Mouse (Mus musculus) cerebellum, adult (tissue): ENCODE measurements at regions not wholly inside any gene's neighbourhood (a gene's known extent, or its start where the extent isn't known, plus 50 kb on each side); places are given as distances from the start of the nearest gene placed in this dataset.
A peak's percentile ranks its signal among the peaks of the same experiment; 100 is the strongest.
"Not testable (repeated sequence)": the region's sequence is repeated elsewhere in the genome, so short reads cannot be mapped to it uniquely, and the experiment has no call there.

Source experiments
- ATAC-seq: cut with Nextera tagmentation; 2 replicates; pipeline ENCODE4 v1.9.2; 2017; ENCODE audit warnings: mild to moderate bottlenecking, moderate library complexity, mixed read lengths; ENCODE audit not compliant: insufficient number of reproducible peaks, low FRiP score, low TSS enrichment

DNA sequence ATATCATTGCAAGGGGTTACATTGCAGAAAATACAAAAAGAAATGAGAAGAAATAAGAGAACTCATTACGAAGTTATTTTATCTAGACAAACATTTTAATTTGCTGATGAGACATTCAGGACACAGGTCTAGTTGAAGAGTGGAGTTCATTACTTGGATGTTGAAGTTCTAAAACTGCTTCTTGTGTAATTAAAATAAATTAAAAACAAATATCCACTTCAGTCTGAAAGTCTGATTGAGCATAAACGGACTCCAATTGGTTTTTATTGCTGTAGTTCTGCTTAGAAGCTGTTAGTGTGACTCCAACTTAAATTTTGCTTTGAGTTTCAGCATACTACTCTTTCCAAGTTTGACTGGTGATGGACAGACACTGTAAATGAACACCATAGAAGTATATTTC lies 238.3 kb downstream of the Mef2c start:
- ATAC-seq = no peak

DNA sequence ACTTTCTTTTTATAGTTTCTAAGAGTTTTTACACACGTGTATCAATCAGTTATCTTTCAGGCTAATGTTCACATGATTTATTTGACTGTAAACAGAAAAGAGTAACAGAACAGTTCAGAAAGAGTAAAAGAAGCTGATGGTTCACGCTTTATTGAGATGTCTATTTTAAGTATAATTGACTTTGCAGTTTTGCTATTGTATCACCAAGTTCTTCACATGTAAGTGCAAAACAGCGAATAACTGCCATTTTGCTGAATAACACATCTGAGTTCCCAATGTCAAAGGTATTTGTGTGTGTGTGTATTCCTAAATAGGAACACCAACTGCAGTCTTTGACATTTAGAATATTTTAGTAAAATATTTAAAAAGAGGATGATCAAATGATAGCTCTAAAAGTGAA lies 238.7 kb downstream of the Mef2c start:
- ATAC-seq = no peak

DNA sequence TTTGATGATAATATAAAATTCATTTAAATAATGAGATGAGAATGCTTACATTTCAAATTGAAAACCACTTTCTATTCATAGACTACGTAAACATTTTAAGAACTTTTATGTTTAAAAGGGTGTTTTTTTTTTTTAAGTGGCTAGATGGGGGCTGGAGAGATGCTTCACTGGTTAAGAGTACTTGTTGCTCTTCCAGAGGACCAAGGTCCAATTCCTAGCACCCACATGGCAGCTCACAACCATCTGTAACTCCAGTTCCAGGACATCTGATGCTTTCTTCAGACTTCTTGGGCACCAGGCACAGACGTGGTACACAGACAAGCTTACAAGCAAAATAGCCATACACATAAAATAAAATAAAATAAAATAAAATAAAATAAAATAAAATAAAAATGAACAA lies 239.5 kb downstream of the Mef2c start:
- ATAC-seq = no peak

DNA sequence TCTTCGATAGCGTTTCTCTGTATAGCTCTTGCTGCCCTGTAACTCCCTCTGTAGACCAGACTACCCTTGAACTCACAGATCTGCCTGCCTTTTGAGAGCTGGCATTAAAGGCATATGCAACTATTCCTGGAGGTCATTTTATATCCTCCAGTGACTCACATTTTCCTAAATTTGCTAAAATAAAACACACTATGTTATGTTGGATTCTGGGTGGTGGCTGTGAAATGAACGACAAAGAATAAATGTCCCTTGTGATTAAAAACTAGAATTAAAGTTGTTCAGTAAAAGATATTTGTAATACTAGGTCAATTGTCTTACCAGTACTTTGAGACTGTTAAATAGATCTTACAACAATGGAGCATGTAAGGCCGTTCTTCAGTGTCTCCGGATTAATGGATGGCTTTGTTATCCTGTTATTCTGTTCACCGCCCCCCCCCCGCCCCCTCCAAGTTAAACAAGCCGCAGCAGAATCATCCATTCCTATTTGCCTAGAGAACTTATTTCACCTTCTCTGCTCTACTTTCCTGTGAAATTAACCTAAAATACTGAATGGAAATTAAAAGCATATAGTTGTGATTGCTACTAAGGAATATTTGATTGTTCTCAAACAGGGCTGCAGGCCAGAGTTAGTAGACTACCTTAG lies 240.4 kb downstream of the Mef2c start:
- ATAC-seq = no peak

DNA sequence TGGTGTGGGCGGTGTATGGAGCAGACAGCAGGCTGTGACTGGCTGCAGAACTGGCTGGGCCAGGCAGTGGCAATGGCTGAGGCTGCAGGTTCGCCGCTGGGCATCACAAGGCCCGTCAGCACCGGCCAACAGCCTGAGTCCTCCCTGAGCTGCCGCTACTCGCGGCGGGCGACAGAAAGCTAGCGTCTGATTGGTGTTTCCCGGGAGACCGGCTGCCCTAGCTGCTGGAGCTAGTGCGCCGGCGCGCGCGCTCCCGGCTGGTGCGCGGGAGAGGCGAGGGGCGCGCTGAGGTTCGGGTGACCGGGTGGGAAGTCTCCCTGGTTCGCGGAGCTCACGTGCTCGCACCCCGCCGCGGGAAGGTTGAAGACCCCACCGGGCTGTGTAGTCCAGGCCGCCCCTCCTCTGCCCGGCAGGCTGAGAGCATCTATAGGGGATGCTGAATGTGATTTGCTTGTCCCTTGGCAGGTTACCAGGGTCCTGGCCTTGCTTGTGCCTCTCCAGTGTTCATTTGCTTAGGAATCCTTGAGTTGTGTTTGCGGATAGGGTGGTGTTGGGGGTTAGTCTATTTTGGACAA lies 241.2 kb downstream of the Mef2c start:
- peak; percentile 99 for ATAC-seq

DNA sequence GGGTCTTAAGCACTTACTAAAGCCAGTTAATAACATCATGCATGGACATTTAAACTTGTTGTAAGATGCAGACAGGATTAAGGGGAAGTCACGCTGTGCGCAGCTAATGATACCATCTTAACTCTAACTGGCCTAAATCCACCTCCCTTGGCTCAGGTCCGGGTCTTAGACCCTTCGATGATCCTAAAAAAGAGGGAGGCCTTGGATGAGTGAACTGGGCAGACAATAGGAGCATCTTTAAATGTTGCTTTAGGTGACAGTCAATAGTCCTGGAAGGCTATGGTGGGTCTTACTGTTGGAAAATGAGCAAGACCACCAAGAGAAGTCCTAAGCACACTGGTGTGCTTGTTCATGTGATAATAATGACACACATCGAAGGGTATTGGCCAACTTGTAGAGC lies 242.1 kb downstream of the Mef2c start:
- ATAC-seq = no peak

DNA sequence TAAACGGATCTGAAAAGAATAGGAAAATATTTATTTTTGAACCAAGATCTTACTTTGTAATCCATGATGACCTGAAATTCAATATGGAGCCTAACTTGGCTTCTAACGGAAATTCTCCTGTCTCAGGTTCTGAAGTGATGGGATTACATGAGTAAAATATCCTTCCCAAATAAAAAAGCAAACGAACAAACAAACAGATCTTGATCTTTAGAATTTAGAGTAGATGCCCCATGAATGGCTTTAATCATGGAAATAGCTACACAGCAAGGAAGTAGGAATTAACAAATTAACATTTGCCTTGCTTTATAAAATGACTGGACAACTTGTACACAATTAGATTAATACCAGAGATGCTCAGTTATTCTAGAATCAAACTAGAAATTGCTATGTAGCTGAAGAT lies 243.8 kb downstream of the Mef2c start:
- ATAC-seq = no peak

DNA sequence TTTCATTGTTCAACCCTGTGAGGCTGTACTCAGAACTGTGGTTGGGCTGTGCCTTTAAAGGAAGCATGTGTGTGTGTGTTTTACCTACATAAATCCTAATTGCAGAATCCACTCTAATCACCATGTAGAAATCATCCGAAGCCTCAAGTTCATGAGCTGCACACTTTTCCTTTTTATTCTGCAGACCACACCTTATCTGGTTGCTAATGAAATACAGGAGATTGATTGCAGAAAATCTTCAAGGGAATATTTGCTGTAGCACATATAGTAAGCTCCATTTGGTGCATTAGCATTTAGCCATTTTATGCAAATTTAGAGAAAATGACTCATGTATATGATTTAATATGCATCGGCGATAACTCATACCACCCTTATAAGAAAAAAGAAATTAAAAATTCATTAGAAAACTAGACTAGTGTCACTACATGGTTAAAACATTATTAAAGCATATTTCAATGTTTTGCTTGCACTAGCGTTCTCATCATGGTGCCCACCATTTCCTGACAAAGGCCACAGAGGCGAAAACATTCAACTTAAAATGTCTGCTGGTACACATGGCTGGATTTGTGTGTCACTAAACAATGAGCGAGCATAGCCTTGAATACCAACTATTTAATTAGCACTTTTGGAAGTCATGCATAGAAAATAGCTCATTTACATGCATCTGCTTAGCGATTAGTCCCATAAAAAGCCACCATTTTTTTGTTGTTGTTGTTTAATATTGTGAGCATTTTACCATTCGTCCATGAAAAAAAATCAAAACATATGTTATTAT lies 245.7 kb downstream of the Mef2c start:
- ATAC-seq = no peak

DNA sequence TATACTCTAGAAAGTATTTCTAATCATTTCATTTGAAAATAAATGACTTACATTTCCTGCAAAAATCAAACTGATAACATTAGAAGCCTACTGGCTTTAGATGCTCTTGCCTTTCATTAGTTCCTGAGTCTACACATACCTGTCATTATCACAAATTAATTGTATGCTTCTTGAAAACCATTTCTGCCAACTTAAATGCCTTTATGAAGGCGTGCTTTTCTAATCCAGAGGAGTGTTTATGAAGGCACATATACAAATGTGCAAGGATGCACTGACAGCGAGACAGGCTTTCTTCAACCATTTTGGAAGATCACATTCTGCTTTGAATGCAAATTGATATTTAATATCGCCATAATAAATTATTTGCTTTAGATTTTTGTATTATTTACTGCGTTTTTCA lies 246.6 kb downstream of the Mef2c start:
- ATAC-seq = no peak

DNA sequence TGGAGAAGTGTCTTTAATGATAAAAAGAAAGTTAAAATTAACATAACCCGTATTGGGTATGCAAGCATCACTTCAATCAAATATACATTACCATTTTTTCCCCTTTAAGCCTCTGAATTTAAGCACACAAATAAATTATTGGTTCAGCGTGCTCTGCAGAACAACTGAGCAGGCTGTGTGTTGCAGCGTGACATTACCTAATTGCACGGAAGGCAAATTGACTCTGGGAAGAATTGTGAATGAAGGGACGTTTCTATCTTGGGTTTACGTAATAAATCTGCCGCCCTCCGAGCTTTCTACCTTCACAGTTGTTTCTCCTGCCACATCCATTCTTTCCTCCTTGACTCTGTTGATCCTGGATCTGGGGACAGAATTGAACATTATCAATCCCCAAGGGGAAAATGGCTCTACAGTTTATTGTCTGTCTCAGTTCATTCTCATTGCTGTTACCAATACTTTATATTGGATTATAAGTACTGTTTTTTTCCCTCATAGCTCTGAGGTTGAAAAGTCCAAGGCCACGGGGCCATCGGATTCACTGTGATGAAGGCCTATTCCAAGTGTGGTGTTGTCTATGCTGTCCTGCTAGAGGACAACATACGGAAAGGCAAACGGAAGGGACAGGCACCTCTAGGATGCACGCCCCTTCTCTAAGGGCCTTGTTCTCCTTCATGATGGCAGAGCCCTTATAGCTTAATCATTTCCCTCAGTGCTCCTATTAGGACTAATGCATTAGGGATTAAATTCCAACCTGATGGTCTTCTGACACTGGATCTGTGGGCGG lies 256.7 kb downstream of the Mef2c start:
- ATAC-seq = no peak

DNA sequence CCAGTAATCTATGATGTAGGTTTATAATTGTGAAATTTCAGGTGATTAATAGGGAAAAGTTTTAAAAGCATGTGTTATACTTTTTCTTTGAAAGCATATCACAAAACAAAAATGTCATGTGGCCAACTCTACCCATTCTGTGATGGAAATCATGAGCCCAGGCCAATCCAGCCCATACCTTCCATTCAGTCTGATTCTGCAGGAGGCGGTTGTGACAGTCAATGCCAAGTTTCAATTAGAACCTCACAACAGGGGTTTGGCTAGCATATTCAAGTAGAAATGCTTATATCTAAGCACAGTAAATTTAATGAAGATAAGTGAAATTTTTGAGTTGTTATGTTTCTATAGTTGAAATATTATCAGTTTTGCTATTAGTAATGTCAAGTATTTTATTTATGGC lies 258.6 kb downstream of the Mef2c start:
- no peak for ATAC-seq

DNA sequence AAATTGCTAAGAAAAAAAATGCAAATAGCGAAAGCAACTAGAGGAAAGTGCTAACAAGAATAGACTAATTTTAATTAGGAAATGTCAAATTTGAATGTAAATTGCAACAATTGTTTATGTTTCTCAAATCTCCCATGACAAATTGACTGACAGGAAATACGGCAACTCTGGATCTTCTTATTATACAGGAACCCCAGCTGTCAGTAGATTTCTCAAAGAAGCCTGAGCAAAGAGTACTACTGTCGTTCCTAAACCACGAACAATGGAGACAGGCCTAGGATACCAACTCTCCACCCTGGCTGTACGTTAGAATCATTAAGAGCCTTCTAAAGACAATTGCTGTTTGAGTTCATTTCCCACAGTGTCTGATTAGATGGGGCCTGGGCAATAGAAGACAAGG lies 259.5 kb downstream of the Mef2c start:
- ATAC-seq = not testable (repeated sequence)

DNA sequence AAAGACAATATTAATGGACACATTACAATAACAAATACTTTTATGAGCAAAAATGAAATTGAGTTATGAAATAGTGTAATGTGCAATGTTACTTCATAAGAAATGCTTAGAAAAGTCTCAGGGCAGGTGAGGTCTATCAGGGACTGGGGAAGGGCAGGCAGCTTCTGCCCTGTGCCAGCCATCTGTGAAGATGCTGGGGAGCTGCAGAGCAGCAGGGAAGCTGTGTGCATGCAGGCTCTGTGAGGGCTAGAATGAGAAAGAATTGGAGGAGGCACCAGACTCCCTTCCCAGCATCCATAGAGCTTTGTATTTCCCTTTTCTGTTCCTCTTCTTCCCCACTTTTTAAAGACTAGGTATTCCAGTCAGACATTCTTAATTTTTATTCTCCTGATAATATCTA lies 281.8 kb downstream of the Mef2c start:
- peak; percentile 99 for ATAC-seq

DNA sequence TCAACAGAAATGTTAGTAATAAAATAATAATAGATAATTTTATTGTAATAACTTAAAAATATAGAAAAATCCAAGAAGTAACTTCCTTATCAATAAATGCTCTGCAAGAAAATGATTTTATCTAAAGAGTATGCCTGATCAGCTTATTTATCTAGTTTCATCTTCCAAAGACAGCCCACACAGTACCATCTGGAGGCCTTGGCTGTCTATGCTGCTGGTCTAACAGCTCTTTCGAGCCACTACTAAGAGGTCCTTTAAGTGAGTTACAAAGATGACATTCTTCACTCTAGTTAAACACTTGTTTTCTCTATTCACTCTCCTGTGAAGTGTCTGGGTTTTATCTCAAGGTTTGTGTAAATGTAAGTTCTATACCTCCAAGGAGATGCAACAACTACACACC lies 305.7 kb downstream of the Mef2c start:
- peak; percentile 68; the same call in 1 of the 2 replicates for ATAC-seq

DNA sequence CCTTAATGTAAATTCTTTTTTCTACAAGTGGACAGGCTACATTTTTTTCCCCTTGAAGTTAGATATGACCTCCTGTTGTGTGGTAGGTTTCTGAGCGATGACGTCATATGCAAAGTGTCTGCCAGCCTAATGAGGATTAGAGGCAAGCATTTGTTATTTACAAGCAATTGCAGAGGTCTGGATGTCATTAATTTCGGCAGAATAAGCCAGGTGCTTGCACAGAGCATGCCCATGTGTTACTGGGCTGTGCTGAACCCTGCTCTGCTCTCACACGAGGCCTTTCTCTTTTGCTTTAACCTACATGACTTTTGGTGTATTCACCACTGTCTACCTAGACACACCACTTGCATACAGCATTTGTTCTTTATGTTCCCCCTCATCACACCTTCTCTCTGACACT lies 316.5 kb downstream of the Mef2c start:
- no peak for ATAC-seq

DNA sequence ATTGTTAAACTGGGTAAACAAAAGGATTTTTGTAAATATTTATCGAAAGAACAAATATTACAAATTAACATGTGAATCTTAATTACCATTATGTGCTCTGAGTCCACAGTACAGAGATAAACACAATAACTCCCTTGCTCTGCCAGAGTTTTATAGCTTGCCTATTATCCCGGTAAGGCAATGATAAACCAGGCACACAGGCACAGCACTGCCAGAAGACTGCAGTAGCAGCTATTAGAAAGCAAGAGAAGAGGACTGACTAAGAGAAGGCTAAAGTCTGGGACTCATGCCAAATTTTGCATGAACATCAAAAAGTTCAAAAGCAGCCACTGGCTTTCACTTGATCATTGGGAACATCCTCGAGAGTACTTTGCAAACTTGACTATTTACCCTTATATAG lies 316.9 kb downstream of the Mef2c start:
- no peak for ATAC-seq

DNA sequence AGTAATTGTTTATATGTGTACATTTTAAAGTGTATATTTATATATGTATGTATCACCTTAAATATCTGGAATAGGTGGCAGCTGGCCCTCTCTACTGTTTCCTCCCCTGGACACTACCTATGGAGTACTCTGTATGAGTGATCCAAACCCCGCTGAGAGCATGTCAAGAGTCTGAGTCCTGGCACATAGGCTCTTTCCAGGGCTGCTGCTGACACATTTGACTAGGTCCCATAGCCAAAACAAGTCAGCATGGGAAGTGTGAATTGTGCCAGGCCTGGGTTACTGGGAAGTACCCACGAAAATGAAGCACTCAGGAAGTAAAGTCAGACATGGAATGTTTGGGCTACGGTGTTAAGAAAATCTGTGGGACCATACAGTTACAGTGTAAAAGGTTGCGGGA lies 321.1 kb downstream of the Mef2c start:
- ATAC-seq = no peak

DNA sequence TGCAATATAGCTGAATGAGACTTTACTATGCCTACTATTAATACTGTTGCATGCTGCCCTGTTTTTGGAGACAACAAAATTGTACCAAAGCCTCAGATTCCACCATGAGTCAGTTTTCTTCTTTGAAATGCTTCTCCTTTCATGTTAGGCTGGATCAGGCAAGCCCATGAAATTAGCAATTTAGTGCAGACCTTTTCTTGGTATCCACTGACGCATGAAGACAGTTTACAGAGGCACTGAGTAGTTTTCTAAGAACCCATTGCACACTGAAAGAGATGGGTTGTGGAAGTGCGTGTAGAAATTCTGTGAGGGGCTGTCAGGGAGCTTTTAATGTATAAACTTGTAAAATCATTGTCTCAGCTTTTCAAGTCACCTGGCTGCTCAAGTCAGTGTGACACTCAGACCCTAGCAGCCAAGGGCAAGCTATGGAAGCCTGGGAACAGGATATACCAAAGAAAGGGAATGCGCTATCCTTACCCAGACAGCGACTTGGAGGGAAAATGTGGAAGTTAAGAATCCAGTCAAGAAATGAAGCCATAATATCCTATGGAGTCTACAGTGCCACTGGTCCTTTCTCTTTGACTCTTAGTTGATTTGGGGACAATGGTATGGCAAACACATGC lies 323.1 kb downstream of the Mef2c start:
- no peak for ATAC-seq

DNA sequence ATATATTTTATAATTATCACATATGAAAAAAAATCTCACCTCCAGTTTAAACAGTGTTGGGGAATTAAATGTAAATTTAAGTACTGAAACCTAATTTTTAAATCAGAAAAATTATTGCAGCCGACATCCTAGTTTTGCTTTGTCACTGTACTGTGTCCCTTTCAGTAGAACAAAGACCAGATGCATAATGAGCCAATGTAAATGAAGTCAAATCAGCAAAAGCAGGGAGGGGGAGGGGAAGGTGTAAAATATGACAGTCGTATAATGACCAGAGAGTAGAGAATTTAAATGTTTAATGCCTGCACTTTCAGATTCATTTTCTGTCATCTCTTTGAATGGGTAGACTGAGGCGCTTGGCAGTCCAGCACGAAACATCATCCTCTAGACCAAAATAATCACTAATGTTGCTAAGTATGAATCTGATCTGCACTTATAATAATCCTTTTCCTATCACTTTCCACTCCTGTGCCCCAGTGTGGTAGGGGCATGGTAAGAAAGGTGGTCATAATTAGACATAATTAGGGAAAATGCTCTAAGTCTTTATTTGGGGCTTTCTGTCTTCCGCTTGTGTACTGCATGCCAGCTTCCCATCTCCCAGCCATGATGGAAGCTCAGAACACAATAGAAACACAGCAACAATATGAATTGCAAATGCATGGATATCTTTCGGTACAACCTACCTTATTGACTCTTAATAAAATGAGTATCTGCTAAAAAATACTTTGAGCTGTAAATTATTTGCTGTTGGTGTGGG lies 356.0 kb upstream of the Tmem161b start:
- peak; percentile 42; the same call in 1 of the 2 replicates for ATAC-seq

DNA sequence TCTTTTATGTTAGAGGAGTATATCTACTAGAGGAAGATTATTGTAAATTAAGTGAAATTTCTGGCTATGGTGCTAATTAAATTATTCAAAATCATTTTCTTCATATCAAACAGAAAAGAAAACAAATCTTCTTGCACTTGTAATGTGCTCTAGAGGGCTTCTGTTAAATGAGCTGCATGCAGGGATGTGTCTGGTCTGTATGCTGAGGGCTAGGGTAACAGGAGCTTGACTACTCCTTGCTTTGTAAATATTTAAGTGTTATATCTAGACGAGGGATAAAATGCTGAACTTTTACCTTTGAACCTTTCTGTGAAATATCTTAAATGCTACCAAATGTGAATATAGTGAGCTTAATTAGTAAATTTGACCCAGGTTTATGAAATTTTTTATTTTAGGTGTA lies 354.9 kb upstream of the Tmem161b start:
- ATAC-seq = no peak
